Mouse (Mus musculus) liver, embryonic 12.5 days (tissue): ENCODE data around the gene Olfr823. TPM values are rescaled to one million over a fixed set of nuclear protein-coding genes. Genes with fewer than 3 reads are reported as not detected.
"Not testable (repeated sequence)": the region's sequence is repeated elsewhere in the genome, so short reads cannot be mapped to it uniquely, and the experiment has no call there.

ENCODE experiments used
- ATAC-seq: fragments of 200-750 bp; cut with Nextera tagmentation; 2 replicates; pipeline ENCODE4 v1.8.0; 2017; ENCODE audit warnings: moderate number of reproducible peaks, mild to moderate bottlenecking, moderate library complexity
- H3K27ac ChIP-seq: fragments of 300-500 bp; sonication (generic); 2 replicates; pipeline ENCODE4 v1.5.1; 2016; ENCODE audit warnings: mild to moderate bottlenecking
- H3K27me3 ChIP-seq: fragments of 300-500 bp; sonication (generic); replicated peaks from 2 replicates; pipeline ENCODE4 v1.6.1; 2016; ENCODE audit warnings: mild to moderate bottlenecking, moderate library complexity
- H3K36me3 ChIP-seq: fragments of 300-500 bp; sonication (generic); 2 replicates; pipeline ENCODE4 v1.6.1; 2016; ENCODE audit warnings: mild to moderate bottlenecking, moderate library complexity
- H3K4me1 ChIP-seq: fragments of 300-500 bp; sonication (generic); 2 replicates; pipeline ENCODE4 v1.6.1; 2016
- H3K4me2 ChIP-seq: fragments of 300-500 bp; sonication (generic); 2 replicates; pipeline ENCODE4 v1.6.1; 2016; ENCODE audit warnings: mild to moderate bottlenecking, moderate library complexity
- H3K4me3 ChIP-seq: fragments of 300-500 bp; sonication (generic); 2 replicates; pipeline ENCODE4 v1.5.1; 2016; ENCODE audit warnings: mild to moderate bottlenecking, moderate library complexity
- H3K9ac ChIP-seq: fragments of 300-500 bp; sonication (generic); 2 replicates; pipeline ENCODE4 v1.6.1; 2016; ENCODE audit warnings: mild to moderate bottlenecking, moderate library complexity
- H3K9me3 ChIP-seq: fragments of 300-500 bp; sonication (generic); replicated peaks from 2 replicates; pipeline ENCODE4 v1.6.1; 2016; ENCODE audit warnings: mild to moderate bottlenecking, moderate library complexity
- WGBS: fragments of 180-500 bp; shearing (Covaris S2); methylation state at CpG from one replicate; pipeline ENCODE4 v1.1.7; 2016; ENCODE audit not compliant: insufficient replicate concordance; 5-methylcytosine and 5-hydroxymethylcytosine counted together
- polyA plus RNA-seq: library from polyadenylated mRNA; unstranded; fragments of >200 nt; fragmentation: Nextera tagmentation; extraction: Ambion mirVana; gene quantifications from 2 replicates; pipeline ENCODE4 v1.2.1, GENCODE M21; 2016

The Olfr823 gene
- polyA plus RNA-seq = not detected in 2 replicates

GRCm38 (mm10) chr10:130115283-130115682 is at the start of gene Olfr823:
Gene Olfr823 (minus strand): TSS chr10:130115383.
- H3K36me3 ChIP-seq, ATAC-seq, H3K27ac ChIP-seq, H3K4me2 ChIP-seq, H3K4me1 ChIP-seq, H3K9me3 ChIP-seq, H3K27me3 ChIP-seq, H3K4me3 ChIP-seq, H3K9ac ChIP-seq: not testable (repeated sequence)
- 62% methylated on average over 1 of the region's 1 CpGs for WGBS

DNA sequence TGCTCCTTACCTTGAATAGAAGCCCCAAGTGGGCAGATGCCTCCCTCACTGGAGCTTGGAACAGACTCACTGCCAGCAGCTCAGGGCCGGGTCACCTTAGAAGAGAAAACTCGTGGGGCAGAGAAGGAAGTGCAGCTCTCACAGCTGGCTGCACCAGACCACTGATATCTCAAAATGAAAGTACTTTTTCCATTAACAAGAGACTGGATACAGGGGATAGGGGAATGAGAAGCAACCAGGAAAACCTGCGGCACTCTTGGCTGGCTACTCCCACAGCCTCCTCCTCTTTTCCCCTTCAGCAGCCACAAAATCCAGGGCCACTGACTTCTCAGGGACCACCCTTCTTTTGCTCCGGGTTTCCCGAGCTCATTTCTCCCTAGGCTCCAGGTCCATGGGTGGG is 28.9 kb upstream of the Olfr823 start:
- ATAC-seq = no peak
- Histone ChIP-seq H3K27ac (no peak overlapping the region), H3K4me3 (no peak overlapping the region), H3K9me3 (no peaks in the 10 kb centered on the region; the same call in 1 of the 2 replicates), H3K4me1 (no peaks in the 10 kb centered on the region), H3K9ac (no peak overlapping the region), H3K27me3 (no peaks in the 10 kb centered on the region), H3K36me3 (no peaks in the 10 kb centered on the region), H3K4me2 (no peak overlapping the region)
- WGBS = 62% methylated on average over 5 of the region's 5 CpGs

GRCm38 (mm10) chr10:130142481-130142880 is 27.3 kb upstream of the Olfr823 start:
- not testable (repeated sequence) for H3K9me3 ChIP-seq, H3K27ac ChIP-seq, H3K27me3 ChIP-seq, ATAC-seq, H3K4me2 ChIP-seq, H3K36me3 ChIP-seq, H3K4me1 ChIP-seq, H3K9ac ChIP-seq, H3K4me3 ChIP-seq
- 56% methylated on average over 5 of the region's 5 CpGs for WGBS

DNA sequence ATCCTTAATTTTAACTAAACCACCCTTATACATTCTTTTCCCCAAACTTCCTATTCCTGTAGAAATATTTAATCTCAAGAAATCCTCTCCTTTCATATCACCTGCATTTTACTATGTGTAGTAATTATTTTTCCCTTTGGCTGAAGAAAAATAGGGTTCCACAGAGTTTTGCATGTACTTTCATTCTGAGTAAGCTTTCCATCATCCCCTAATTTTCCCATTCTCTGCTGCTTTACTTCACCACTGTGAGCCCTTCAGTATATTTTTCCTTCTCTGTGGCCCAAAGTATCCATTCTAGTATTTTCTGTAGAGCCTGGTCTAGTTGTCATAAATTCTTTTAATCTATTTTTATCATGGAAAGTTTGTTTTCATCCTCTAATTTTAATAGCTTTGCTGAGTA is 19.6 kb upstream of the Olfr823 start:
- ATAC-seq = no peak
- H3K27ac ChIP-seq = no peak overlapping the region

DNA sequence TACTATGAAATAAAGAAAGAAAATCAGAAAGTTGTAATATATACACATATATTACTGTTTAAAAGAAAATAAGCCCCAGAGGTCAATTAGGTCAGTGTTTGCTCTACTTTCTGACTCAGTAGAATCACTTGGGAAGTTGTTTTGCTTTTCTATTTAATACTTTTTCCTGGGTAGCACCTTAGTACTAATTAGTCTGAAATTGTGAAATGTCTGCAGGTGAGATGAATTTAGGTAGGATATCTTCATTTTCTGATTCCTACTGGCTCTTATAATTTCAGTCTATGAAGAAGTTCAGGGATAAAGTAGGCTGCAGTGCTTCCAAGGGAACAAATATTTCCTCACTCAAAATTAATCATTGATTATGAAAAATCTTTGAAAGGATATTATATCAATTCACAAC is 14.7 kb upstream of the Olfr823 start, which contains the start of gene Olfr824:
Gene Olfr824 (minus strand): TSS at position 101 of the 400 bp plus-strand sequence.
- not testable (repeated sequence) for H3K4me2 ChIP-seq, H3K4me3 ChIP-seq, H3K4me1 ChIP-seq, H3K9me3 ChIP-seq, H3K9ac ChIP-seq, H3K27ac ChIP-seq, H3K36me3 ChIP-seq, ATAC-seq, H3K27me3 ChIP-seq

More for the DNA sequence above, 19.6 kb upstream of the Olfr823 start:
- Histone ChIP-seq H3K27me3 (no peaks in the 10 kb centered on the region), H3K4me3 (no peak overlapping the region), H3K9ac (no peak overlapping the region), H3K9me3 (no peaks in the 10 kb centered on the region), H3K36me3 (no peaks in the 10 kb centered on the region), H3K4me2 (no peak overlapping the region), H3K4me1 (no peaks in the 10 kb centered on the region)

- 54% methylated on average over 3 of the region's 3 CpGs for WGBS
- ATAC-seq = not testable (repeated sequence)
These were observed 862 bp upstream of the Olfr823 start for GRCm38 (mm10) chr10:130116045-130116444.

GRCm38 (mm10) chr10:130096104-130096503 is 19.1 kb downstream of the Olfr823 start:
- Histone ChIP-seq H3K4me3 (no peak overlapping the region), H3K27ac (no peak overlapping the region), H3K9me3 (no peaks in the 10 kb centered on the region), H3K4me2 (no peak overlapping the region), H3K27me3 (no peaks in the 10 kb centered on the region), H3K4me1 (no peaks in the 10 kb centered on the region), H3K9ac (no peak overlapping the region), H3K36me3 (no peaks in the 10 kb centered on the region)
- ATAC-seq = no peak

More at GRCm38 (mm10) chr10:130116045-130116444, 862 bp upstream of the Olfr823 start:
- not testable (repeated sequence) for H3K36me3 ChIP-seq, H3K9ac ChIP-seq, H3K9me3 ChIP-seq, H3K27ac ChIP-seq, H3K4me1 ChIP-seq, H3K4me2 ChIP-seq, H3K27me3 ChIP-seq, H3K4me3 ChIP-seq

GRCm38 (mm10) chr10:130092838-130093440 is 22.2 kb downstream of the Olfr823 start:
- H3K36me3 ChIP-seq = no peaks in the 10 kb centered on the region
- H3K9ac ChIP-seq = no peak overlapping the region
- H3K9me3 ChIP-seq = no peaks in the 10 kb centered on the region
- H3K27ac ChIP-seq = no peak overlapping the region
- no peaks in the 10 kb centered on the region for H3K4me1 ChIP-seq
- WGBS = 15% methylated on average over 5 of the region's 5 CpGs
- no peaks in the 10 kb centered on the region for H3K27me3 ChIP-seq
- no peak overlapping the region for H3K4me3 ChIP-seq
- H3K4me2 ChIP-seq = no peak overlapping the region
- ATAC-seq = no peak

DNA sequence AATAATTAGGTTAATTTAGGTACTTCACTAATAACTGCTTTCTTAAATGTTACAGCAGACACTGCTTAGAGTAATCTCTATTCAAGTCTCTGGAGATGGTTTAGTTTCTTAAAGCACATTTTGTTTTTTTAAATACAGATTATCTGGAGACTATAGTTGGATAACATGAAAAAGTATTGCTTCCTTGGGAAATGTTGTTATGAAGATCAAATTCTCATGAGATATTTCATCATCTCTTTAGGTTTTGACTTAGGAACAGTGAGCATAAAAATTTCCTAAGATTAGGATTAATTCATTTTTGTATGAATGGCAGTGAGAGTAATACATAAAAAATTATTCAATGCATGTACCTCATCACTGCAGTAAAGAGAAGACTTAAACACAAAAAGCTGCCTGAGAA is 44.3 kb downstream of the Olfr823 start, which contains the start of gene Olfr822:
Gene Olfr822 (plus strand): TSS at position 301 of the 400 bp plus-strand sequence.
- no peak for ATAC-seq
- Histone ChIP-seq H3K9ac (no peak within 1 kb of the TSS), H3K4me2 (no peak within 1 kb of the TSS)

More for the DNA sequence above, 44.3 kb downstream of the Olfr823 start, which contains the start of gene Olfr822:
- H3K27me3 ChIP-seq = no peaks in the 10 kb centered on the region
- H3K4me3 ChIP-seq = no peak within 1 kb of the TSS
- no peaks in the 10 kb centered on the region for H3K4me1 ChIP-seq
- no peaks in the 10 kb centered on the region for H3K9me3 ChIP-seq
- H3K36me3 ChIP-seq = no peaks in the 10 kb centered on the region
- H3K27ac ChIP-seq = no peak within 1 kb of the TSS

Other genes with a start within 250 kb of the Olfr823 start
- not detected in 2 replicates for gene Olfr814, start 235.5 kb downstream of the Olfr823 start, polyA plus RNA-seq
- gene Olfr815, start 209.5 kb downstream of the Olfr823 start, polyA plus RNA-seq = not detected in 2 replicates
- not detected in 2 replicates for gene Olfr816, start 199.8 kb downstream of the Olfr823 start, polyA plus RNA-seq
- not detected in 2 replicates for gene Olfr818, start 166.3 kb downstream of the Olfr823 start, polyA plus RNA-seq
- gene Olfr819, start 148.1 kb downstream of the Olfr823 start, polyA plus RNA-seq = not detected in 2 replicates
- gene Olfr247, start 139.2 kb downstream of the Olfr823 start, polyA plus RNA-seq = not detected in 2 replicates
- not detected in 2 replicates for gene Gm10310, start 130.3 kb downstream of the Olfr823 start, polyA plus RNA-seq
- gene Olfr820, start 102.8 kb downstream of the Olfr823 start, polyA plus RNA-seq = not detected in 2 replicates
- not detected in 2 replicates for gene Olfr821, start 85.0 kb downstream of the Olfr823 start, polyA plus RNA-seq
- not detected in 2 replicates for gene Olfr822, start 44.2 kb downstream of the Olfr823 start, polyA plus RNA-seq
- not detected in 2 replicates for gene Olfr824, start 14.6 kb upstream of the Olfr823 start, polyA plus RNA-seq
- gene Olfr825, start 51.4 kb upstream of the Olfr823 start, polyA plus RNA-seq = not detected in 2 replicates
- not detected in 2 replicates for gene Olfr826, start 68.8 kb upstream of the Olfr823 start, polyA plus RNA-seq
- gene Olfr827, start 99.0 kb upstream of the Olfr823 start, polyA plus RNA-seq = not detected in 2 replicates
- gene Neurod4, start 164.9 kb upstream of the Olfr823 start, polyA plus RNA-seq = not detected in 2 replicates
- gene Tespa1, start 207.5 kb upstream of the Olfr823 start, polyA plus RNA-seq = 3.8 and 3.9 TPM in 2 replicates